Mouse (Mus musculus) colon, adult 2 months (tissue): ENCODE results near the gene Cnot9. TPM values are rescaled to one million over a fixed set of nuclear protein-coding genes. Genes with fewer than 3 reads are reported as not detected.

Source experiments
- polyA plus RNA-seq: library from polyadenylated mRNA; depleted of rRNA; stranded (reverse); fragments of >200 nt; gene quantifications from 2 replicates; pipeline ENCODE4 v1.2.3, GENCODE M21; 2012; rRNA removed

Gene Cnot9
- polyA plus RNA-seq = 15.5 and 16.0 TPM in 2 replicates

DNA sequence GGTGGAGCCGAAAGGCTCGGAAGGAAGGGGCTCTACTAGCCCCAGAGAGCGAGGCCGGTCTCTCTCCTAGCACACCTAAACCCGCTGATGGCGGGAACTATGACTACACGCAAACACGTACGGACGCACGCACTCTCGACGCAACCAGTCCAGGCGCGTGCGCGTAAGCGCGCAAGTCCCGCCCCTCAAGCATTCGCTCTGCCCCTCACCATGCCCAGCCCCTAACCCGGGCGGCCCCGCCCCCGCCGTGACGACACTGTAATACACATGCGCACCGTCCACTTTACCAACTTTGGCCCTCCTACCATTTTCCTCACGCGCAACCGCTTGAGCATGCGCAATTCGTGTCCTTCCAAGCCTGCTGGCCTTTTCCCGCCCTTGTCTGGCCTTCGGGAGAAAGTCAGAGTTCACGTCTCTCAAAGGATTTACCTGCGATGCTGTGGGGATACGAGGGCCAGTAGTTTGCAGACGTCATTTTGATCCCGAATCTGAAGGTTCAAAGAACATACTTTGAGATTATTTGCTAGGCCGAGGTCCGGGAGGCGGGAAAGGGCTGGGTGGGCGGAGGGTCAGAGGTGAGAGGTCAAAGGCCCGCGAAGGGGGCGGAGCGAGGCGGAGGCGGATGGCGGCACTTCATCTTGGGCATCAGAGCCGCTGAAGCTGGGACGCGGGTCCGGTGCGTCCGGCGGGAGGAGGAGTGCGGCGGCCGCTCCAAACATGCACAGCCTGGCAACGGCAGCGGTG is at the start of gene Cnot9:
TSS of gene Cnot9 (plus strand) at position 338 of the 744 bp plus-strand sequence.

DNA sequence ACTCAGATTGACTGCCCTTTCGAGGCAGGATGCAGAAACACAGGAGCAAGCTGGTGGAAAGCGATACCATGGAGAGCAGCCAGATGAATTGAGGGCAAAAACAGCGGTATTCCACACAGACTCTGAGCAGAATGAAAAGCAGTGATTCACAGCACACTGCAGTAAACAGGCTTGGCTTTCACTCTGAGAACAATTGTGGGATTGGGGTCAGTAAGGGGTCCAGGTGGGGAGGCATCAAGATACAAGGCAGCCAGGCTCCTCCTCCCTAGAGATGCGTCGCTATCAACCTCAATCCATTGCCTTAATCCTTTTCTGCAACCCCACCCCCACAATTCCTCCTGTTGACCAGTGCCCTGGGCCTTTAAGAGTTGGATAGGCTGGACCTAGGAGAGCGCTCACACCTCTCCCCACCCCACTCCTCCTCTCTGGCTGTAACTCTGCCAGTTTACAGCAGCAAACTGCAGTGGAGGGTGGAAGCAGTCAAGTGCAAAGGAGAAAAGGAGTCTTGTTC is 36.6 kb downstream of the Cnot9 start, which contains the start of gene Plcd4:
TSS of gene Plcd4 (plus strand) at position 438 of the 511 bp plus-strand sequence.

DNA sequence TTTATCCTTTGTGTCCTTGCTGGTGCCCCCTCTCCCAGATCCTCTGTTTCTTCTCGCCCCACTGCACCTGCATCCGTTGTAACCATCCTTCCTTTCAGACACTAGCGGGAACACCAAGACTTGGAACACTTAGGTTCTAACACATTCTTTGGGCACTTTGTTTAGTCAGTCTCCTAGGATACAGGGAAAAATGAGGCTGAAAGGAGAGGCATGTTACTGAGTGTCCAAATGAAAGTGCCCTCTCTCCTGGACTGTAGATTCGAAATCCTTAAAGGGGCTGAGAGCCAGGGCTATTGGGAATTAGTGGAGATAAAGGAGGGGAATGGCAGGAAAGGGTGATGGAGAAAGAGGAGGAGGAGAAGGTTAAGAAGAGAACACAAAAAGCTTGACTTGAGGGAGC is 38.3 kb downstream of the Cnot9 start, which contains the start of gene Usp37:
TSS of gene Usp37 (minus strand) at position 101 of the 400 bp plus-strand sequence.

Other genes with a start within 250 kb of the Cnot9 start
- gene Gpbar1, start 227.5 kb upstream of the Cnot9 start, polyA plus RNA-seq = 5.9 and 7.2 TPM in 2 replicates
- 143 and 167 TPM in 2 replicates for gene Aamp, start 221.3 kb upstream of the Cnot9 start, polyA plus RNA-seq
- gene Pnkd, start 221.1 kb upstream of the Cnot9 start, polyA plus RNA-seq = 74.0 and 103 TPM in 2 replicates
- gene Tmbim1, start 200.4 kb upstream of the Cnot9 start, polyA plus RNA-seq = 547 and 710 TPM in 2 replicates
- 0.74 and 0.82 TPM in 2 replicates for gene Catip, start 143.9 kb upstream of the Cnot9 start, polyA plus RNA-seq
- 24.8 and 26.6 TPM in 2 replicates for gene Slc11a1, start 130.9 kb upstream of the Cnot9 start, polyA plus RNA-seq
- 118 and 150 TPM in 2 replicates for gene Ctdsp1, start 114.5 kb upstream of the Cnot9 start, polyA plus RNA-seq
- 160 and 174 TPM in 2 replicates for gene Vil1, start 96.7 kb upstream of the Cnot9 start, polyA plus RNA-seq
- gene Plcd4, start 36.8 kb downstream of the Cnot9 start, polyA plus RNA-seq = 0.39 and 0.48 TPM in 2 replicates
- 2.5 and 3.0 TPM in 2 replicates for gene Usp37, start 38.2 kb downstream of the Cnot9 start, polyA plus RNA-seq
- gene Zfp142, start 82.2 kb downstream of the Cnot9 start, polyA plus RNA-seq = 10.1 and 10.3 TPM in 2 replicates
- gene Bcs1l, start 82.2 kb downstream of the Cnot9 start, polyA plus RNA-seq = 11.6 and 12.0 TPM in 2 replicates
- gene Rnf25, start 95.3 kb downstream of the Cnot9 start, polyA plus RNA-seq = 31.5 and 35.7 TPM in 2 replicates
- gene Stk36, start 95.4 kb downstream of the Cnot9 start, polyA plus RNA-seq = 1.9 and 4.1 TPM in 2 replicates
- 9.9 and 11.5 TPM in 2 replicates for gene Ttll4, start 155.7 kb downstream of the Cnot9 start, polyA plus RNA-seq
- 18.0 and 21.2 TPM in 2 replicates for gene Cyp27a1, start 207.5 kb downstream of the Cnot9 start, polyA plus RNA-seq
- gene Prkag3, start 243.2 kb downstream of the Cnot9 start, polyA plus RNA-seq = 0.24 and 0.26 TPM in 2 replicates